Mouse (Mus musculus): ENCODE results near the gene 1700012A03Rik. TPM values are rescaled to one million over a fixed set of nuclear protein-coding genes. Genes with fewer than 3 reads are reported as not detected.

1700012A03Rik gene
- not detected in 2 replicates for polyA plus RNA-seq (2012; rRNA removed; ENCODE audit: low replicate concordance)

DNA sequence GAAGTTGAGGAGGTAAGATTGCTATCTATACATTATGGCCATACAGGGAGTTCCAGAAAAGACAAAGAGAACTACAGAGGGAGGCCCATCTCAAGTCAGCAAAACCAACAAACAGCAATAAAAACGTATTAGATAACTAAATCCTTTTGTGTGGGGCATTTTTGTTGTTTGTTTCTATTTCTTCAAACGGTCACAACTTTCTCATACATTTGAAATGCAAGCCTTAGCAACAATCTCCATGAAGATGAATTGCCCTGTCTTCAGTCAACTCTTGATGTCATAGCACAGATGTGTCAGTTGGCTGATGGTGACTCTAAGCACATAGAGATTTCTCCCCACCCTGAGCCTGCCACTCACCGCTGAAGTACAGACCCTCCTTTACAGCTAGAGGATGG lies at the start of gene 1700012A03Rik:
TSS of gene 1700012A03Rik (plus strand) at position 296 of the 395 bp plus-strand sequence.

